Mouse (Mus musculus) pancreas, adult 10 weeks (tissue): ENCODE data around the gene Gm21319. TPM values are rescaled to one million over a fixed set of nuclear protein-coding genes. Genes with fewer than 3 reads are reported as not detected.

Source experiments
- polyA plus RNA-seq: library from polyadenylated mRNA; stranded (reverse); fragments of 350-450 nt; fragmentation: Illumina TruSeq; extraction: RNeasy Lipid Tissue Mini Kit (QIAGEN cat#74804); gene quantifications from one replicate; pipeline ENCODE4 v1.2.3, GENCODE M21; 2015; ENCODE audit warnings: low read depth, low replicate concordance; ENCODE audit not compliant: insufficient read depth

The Gm21319 gene
- not detected for polyA plus RNA-seq

GRCm38 (mm10) chr12:87775655-87776054 lies at the start of gene Gm21319:
Gene Gm21319, minus strand, starts transcription at chr12:87775755.

GRCm38 (mm10) chr12:87816277-87816676 lies 40.7 kb upstream of the Gm21319 start, which contains the start of gene BB287469:
Gene BB287469, plus strand, starts transcription at chr12:87816577.

GRCm38 (mm10) chr12:87795212-87795611 lies 19.7 kb upstream of the Gm21319 start, which contains the start of gene Gm21936:
Gene Gm21936, plus strand, starts transcription at chr12:87795512.

Other genes starting within 250 kb of the Gm21319 start
- gene Oog1, start 173.1 kb downstream of the Gm21319 start, polyA plus RNA-seq: not detected
- gene Gm4027, start 156.9 kb downstream of the Gm21319 start, polyA plus RNA-seq: not detected
- gene Gm16381, start 131.1 kb downstream of the Gm21319 start, polyA plus RNA-seq: not detected
- gene Gm21936, start 19.8 kb upstream of the Gm21319 start, polyA plus RNA-seq: not detected
- gene BB287469, start 40.8 kb upstream of the Gm21319 start, polyA plus RNA-seq: not detected
- gene Gm2001, start 66.6 kb upstream of the Gm21319 start, polyA plus RNA-seq: not detected
- gene Gm2016, start 98.3 kb upstream of the Gm21319 start, polyA plus RNA-seq: not detected
- gene Gm2022, start 119.6 kb upstream of the Gm21319 start, polyA plus RNA-seq: not detected
- gene Gm2035, start 144.1 kb upstream of the Gm21319 start, polyA plus RNA-seq: not detected
- gene Gm2042, start 178.3 kb upstream of the Gm21319 start, polyA plus RNA-seq: not detected
- gene Gm2075, start 236.1 kb upstream of the Gm21319 start, polyA plus RNA-seq: not detected
- gene Gm6803, start 243.0 kb upstream of the Gm21319 start, polyA plus RNA-seq: not detected